Mouse (Mus musculus): ENCODE results near the gene Pdzk1ip1. TPM values are rescaled to one million over a fixed set of nuclear protein-coding genes. Genes with fewer than 3 reads are reported as not detected.

Gene Pdzk1ip1
- total and polyA plus RNA-seq, 3 experiments, result 0.55 TPM; not detected in 2

GRCm38 (mm10) chr4:115119642-115120041, 31.1 kb downstream of the Pdzk1ip1 start:
- dilution Hi-C loops (cut with MboI; ENCODE audit: extremely low pct_ligation_motif_present, extremely low pct_unique_long_range_greater_than_20kb, low sequenced_read_pairs), result no loop called here

DNA sequence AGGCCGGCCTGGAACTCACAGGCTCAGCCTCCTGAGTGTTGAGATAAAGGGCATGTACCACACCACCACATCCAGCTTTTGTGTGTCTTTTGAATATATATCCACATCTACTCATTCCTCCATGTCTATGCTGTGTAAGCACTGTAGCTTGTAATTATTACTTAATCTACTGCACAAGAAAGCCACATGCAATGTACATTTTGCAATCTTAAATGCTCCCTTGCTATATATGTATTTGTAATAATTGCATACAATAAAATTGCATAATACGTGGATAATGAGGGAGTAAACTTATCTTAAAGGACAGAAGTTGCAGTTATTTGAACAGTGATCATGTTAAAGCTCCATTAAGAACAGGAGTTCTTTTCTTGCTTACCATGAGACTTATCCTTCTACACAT, 32.7 kb downstream of the Pdzk1ip1 start:
- Histone ChIP-seq H3K4me1 (ENCODE audit: control insufficient read depth in 1 of 2, insufficient read depth in 2 of 2) (peaks cover 0 to 3% of the 10 kb centered on the region in 2 experiments; a peak in 1 of 4 replicates), H3K4me3 (replicated peaks in 1 of 3; ENCODE audit: low read depth in 2 of 3, low read length in 2 of 3, poor library complexity in 1 of 3) (no peak overlapping the region), H3K36me3 (replicated peaks in 1 of 2; ENCODE audit: control insufficient read depth in 1 of 2, insufficient read depth in 1 of 2, low read length in 1 of 2) (no peaks in the 10 kb centered on the region), H3K4me2 (ENCODE audit: insufficient read depth, low read depth, poor library complexity, severe bottlenecking) (no peak overlapping the region), H3K79me2 (replicated peaks; ENCODE audit: control insufficient read depth, extremely low read depth, insufficient read depth, poor library complexity, severe bottlenecking) (no peaks in the 10 kb centered on the region), H3K9ac (ENCODE audit: insufficient read depth, low read depth) (no peak overlapping the region), H3K9me3 (replicated peaks; ENCODE audit: low read length) (no peaks in the 10 kb centered on the region), H3K27ac (ENCODE audit: insufficient read depth, low read depth) (no peak overlapping the region), H3K27me3 (replicated peaks) (peaks cover 76% of the 10 kb centered on the region)
- dilution Hi-C loops (cut with MboI; ENCODE audit: extremely low pct_ligation_motif_present, extremely low pct_unique_long_range_greater_than_20kb, low sequenced_read_pairs) (no loop called here), in situ Hi-C loops (cut with MboI; ENCODE audit: low pct_ligation_motif_present, low pct_unique_long_range_greater_than_20kb, low sequenced_read_pairs) (no loop called here)
- DNase-seq (ENCODE audit: extremely low read depth), result no peak
- TF ChIP-seq USF2 (conservative IDR thresholded peaks at IDR 0.05; ENCODE audit: low read depth, low read length) (no peak), ZKSCAN1 (IDR thresholded peaks at IDR 0.05; ENCODE audit: borderline replicate concordance, low read depth, low read length) (no peak), MAX (IDR thresholded peaks at IDR 0.05; ENCODE audit: low read length) (no peak), BHLHE40 (IDR thresholded peaks at IDR 0.05; ENCODE audit: low read depth, low read length) (no peak), ZNF384 (IDR thresholded peaks at IDR 0.05; ENCODE audit: low read depth, low read length) (no peak), CHD2 (IDR thresholded peaks at IDR 0.05; ENCODE audit: low read length) (no peak), TBP (conservative IDR thresholded peaks at IDR 0.05; ENCODE audit: low read depth, low read length) (no peak)

More at GRCm38 (mm10) chr4:115119642-115120041, 31.1 kb downstream of the Pdzk1ip1 start:
- no peak for DNase-seq (ENCODE audit: extremely low read depth)
- no peak overlapping the region for H3K4me3 ChIP-seq (replicated peaks in 1 of 3; ENCODE audit: low read depth in 2 of 3, low read length in 2 of 3, poor library complexity in 1 of 3)
- H3K27me3 ChIP-seq (replicated peaks), result peaks cover 68% of the 10 kb centered on the region
- no peak overlapping the region for H3K4me2 ChIP-seq (ENCODE audit: insufficient read depth, low read depth, poor library complexity, severe bottlenecking)
- no peaks in the 10 kb centered on the region for H3K36me3 ChIP-seq (replicated peaks in 1 of 2; ENCODE audit: control insufficient read depth in 1 of 2, insufficient read depth in 1 of 2, low read length in 1 of 2)
- no peak for TF ChIP-seq SMC3 (IDR thresholded peaks at IDR 0.05; ENCODE audit: low read depth, low read length)
- TF ChIP-seq KAT2A (IDR thresholded peaks at IDR 0.05; ENCODE audit: insufficient replicate concordance, low read length), result no peak
- TF ChIP-seq CTCF (conservative IDR thresholded peaks at IDR 0.05 in 1 of 2, IDR thresholded peaks at IDR 0.05 in 1 of 2; ENCODE audit: low read depth in 2 of 2, low read length in 2 of 2), result no peak
- TF ChIP-seq RCOR1 (conservative IDR thresholded peaks at IDR 0.05; ENCODE audit: low read depth, low read length), result no peak
- TF ChIP-seq NELFE (IDR thresholded peaks at IDR 0.05; ENCODE audit: low read depth, low read length), result no peak
- TF ChIP-seq ZC3H11A (IDR thresholded peaks at IDR 0.05; ENCODE audit: low read depth, low read length), result no peak
- TF ChIP-seq MAFK (IDR thresholded peaks at IDR 0.05; ENCODE audit: insufficient replicate concordance, low read length), result no peak
- TF ChIP-seq ZMIZ1 (IDR thresholded peaks at IDR 0.05; ENCODE audit: low read depth, low read length), result no peak
- TF ChIP-seq JUND (conservative IDR thresholded peaks at IDR 0.05; ENCODE audit: low read depth, low read length), result no peak
- no peak for TF ChIP-seq JUN (IDR thresholded peaks at IDR 0.05; ENCODE audit: insufficient read depth, low read depth, low read length)
- TF ChIP-seq E2F4 (IDR thresholded peaks at IDR 0.05; ENCODE audit: insufficient replicate concordance, low read depth, low read length), result no peak
- no peak for TF ChIP-seq USF1 (IDR thresholded peaks at IDR 0.05; ENCODE audit: low read depth, low read length)
- TF ChIP-seq TCF12 (IDR thresholded peaks at IDR 0.05; ENCODE audit: low read depth, low read length), result no peak
- no peak overlapping the region for H3K9ac ChIP-seq (ENCODE audit: insufficient read depth, low read depth)
- H3K4me1 ChIP-seq (ENCODE audit: control insufficient read depth in 1 of 2, insufficient read depth in 2 of 2), result peaks cover 0 to 3% of the 10 kb centered on the region in 2 experiments; a peak in 1 of 4 replicates
- no peaks in the 10 kb centered on the region for H3K79me2 ChIP-seq (replicated peaks; ENCODE audit: control insufficient read depth, extremely low read depth, insufficient read depth, poor library complexity, severe bottlenecking)
- H3K9me3 ChIP-seq (replicated peaks; ENCODE audit: low read length), result no peaks in the 10 kb centered on the region
- in situ Hi-C loops (cut with MboI; ENCODE audit: low pct_ligation_motif_present, low pct_unique_long_range_greater_than_20kb, low sequenced_read_pairs), result no loop called here
- H3K27ac ChIP-seq (ENCODE audit: insufficient read depth, low read depth), result no peak overlapping the region
